ENCODE assay signal across 10 mouse cellular contexts in the genomic region with DNA sequence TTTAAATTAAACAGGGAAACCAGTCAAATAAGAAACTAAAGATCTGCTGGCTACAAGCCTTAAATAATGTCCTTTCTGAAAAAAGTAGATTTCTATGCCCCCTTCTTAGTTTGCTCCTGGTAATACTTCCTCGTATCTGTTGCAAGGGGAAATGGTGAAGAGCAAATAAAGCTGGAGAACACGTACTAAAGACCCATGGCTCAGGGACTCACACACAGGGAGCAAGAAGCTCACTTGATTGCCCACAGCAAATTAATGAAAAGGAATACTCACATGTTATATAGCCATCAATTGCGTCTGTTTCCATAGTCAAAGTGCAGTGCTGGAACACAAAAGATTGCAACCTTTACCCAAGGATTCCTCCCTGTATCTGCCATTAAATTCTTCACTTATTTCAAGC. TPM values are rescaled to one million over a fixed set of nuclear protein-coding genes. Genes with fewer than 3 reads are reported as not detected.
DNase-seq lines count a peak whose midpoint lies in the region; ATAC-seq and TF ChIP-seq lines count a peak whose summit lies in the region.
"Had no signal": no experiment of that assay in that cellular context is flagged by ENCODE, and none has a peak within 500 bp of the region (broad histone marks: within the 10 kb centered on the region; RNA-seq: fewer than 3 reads in every experiment).

No protein-coding gene starts in this region.

- H3K27me3 ChIP-seq in heart, embryonic 16.5 days (ENCODE audit: control insufficient read depth, insufficient read depth, low read length), result no peaks in the 10 kb centered on the region
- H3K27me3 ChIP-seq in heart, adult 2 months (ENCODE audit: control insufficient read depth, insufficient read depth, low read length), result no peaks in the 10 kb centered on the region
- no peaks in the 10 kb centered on the region for H3K27me3 ChIP-seq in midbrain, embryonic 12.5 days
- H3K27me3 ChIP-seq in midbrain, embryonic 16.5 days (ENCODE audit: control insufficient read depth, insufficient read depth, low read depth, low read length), result no peaks in the 10 kb centered on the region
- no peaks in the 10 kb centered on the region for H3K27me3 ChIP-seq in intestine, postnatal 0 days (replicated peaks; ENCODE audit: control insufficient read depth, insufficient read depth, low read length)
- no peaks in the 10 kb centered on the region for H3K27me3 ChIP-seq in stomach, embryonic 16.5 days (ENCODE audit: control insufficient read depth, insufficient read depth, low read length)

- WGBS in heart, embryonic 16.5 days, result 74% methylated on average over 3 of the region's 3 CpGs
- WGBS in heart, adult 2 months, result 86% methylated on average over 3 of the region's 3 CpGs
- 74% methylated on average over 3 of the region's 3 CpGs for WGBS in midbrain, embryonic 12.5 days
- 69% methylated on average over 3 of the region's 3 CpGs for WGBS in midbrain, embryonic 16.5 days
- 52% methylated on average over 3 of the region's 3 CpGs for WGBS in intestine, postnatal 0 days
- 55% methylated on average over 3 of the region's 3 CpGs for WGBS in stomach, embryonic 16.5 days

- H3K36me3 ChIP-seq in heart, embryonic 16.5 days (ENCODE audit: control insufficient read depth, insufficient read depth), result no peaks in the 10 kb centered on the region
- no peaks in the 10 kb centered on the region for H3K36me3 ChIP-seq in heart, adult 2 months (ENCODE audit: control insufficient read depth, insufficient read depth, low read length)
- no peaks in the 10 kb centered on the region for H3K36me3 ChIP-seq in midbrain, embryonic 12.5 days
- no peaks in the 10 kb centered on the region for H3K36me3 ChIP-seq in midbrain, embryonic 16.5 days (ENCODE audit: control insufficient read depth, insufficient read depth, low read length)
- no peaks in the 10 kb centered on the region for H3K36me3 ChIP-seq in intestine, postnatal 0 days (ENCODE audit: control insufficient read depth, insufficient read depth)
- no peaks in the 10 kb centered on the region for H3K36me3 ChIP-seq in stomach, embryonic 16.5 days (ENCODE audit: control insufficient read depth, insufficient read depth, low read length)
- H3K36me3 ChIP-seq: heart, embryonic 10.5 days had no signal

- H3K27ac ChIP-seq in heart, embryonic 16.5 days (ENCODE audit: low read length), result no peak overlapping the region
- H3K27ac ChIP-seq in heart, adult 2 months, result no peak overlapping the region
- no peak overlapping the region for H3K27ac ChIP-seq in midbrain, embryonic 12.5 days (replicated peaks)
- no peak overlapping the region for H3K27ac ChIP-seq in midbrain, embryonic 16.5 days (ENCODE audit: low read length)
- H3K27ac ChIP-seq in intestine, postnatal 0 days (ENCODE audit: low read depth, low read length), result no peak overlapping the region
- peak overlapping the region; percentile 23; the same call in 1 of the 2 replicates for H3K27ac ChIP-seq in stomach, embryonic 16.5 days (ENCODE audit: low read length)
- H3K27ac ChIP-seq: heart, embryonic 10.5 days had no signal

- intact Hi-C loops in heart, adult 2 months (cut with DNase I), result no loop called here

- no peaks in the 10 kb centered on the region for H3K79me2 ChIP-seq in heart, adult 2 months (replicated peaks; ENCODE audit: control insufficient read depth, insufficient read depth, low read length)

- DNase-seq in heart, adult 2 months, result no peak
- DNase-seq in ovary, adult 18-20 months (ENCODE audit: low spot score), result no peak
- no peak for DNase-seq in heart, adult 8-10 months (ENCODE audit: low spot score)
- DNase-seq: spleen, adult 18-20 months had no signal

- peak overlapping the region; percentile 85; the same call in 1 of the 2 replicates for H3K4me2 ChIP-seq in heart, embryonic 16.5 days (ENCODE audit: low read depth, low read length)
- peak overlapping the region; percentile 78 for H3K4me2 ChIP-seq in midbrain, embryonic 12.5 days (replicated peaks)
- H3K4me2 ChIP-seq in midbrain, embryonic 16.5 days (ENCODE audit: low read length), result no peak overlapping the region
- H3K4me2 ChIP-seq in intestine, postnatal 0 days (replicated peaks; ENCODE audit: low read depth), result peak overlapping the region; percentile 81; the same call in 1 of the 2 replicates
- H3K4me2 ChIP-seq in stomach, embryonic 16.5 days (ENCODE audit: low read depth, low read length), result peak overlapping the region; percentile 58

- peak overlapping the region; percentile 14 for H3K9ac ChIP-seq in heart, embryonic 16.5 days (ENCODE audit: low read length)
- no peak overlapping the region for H3K9ac ChIP-seq in heart, adult 2 months (ENCODE audit: low read depth, low read length)
- no peak overlapping the region for H3K9ac ChIP-seq in midbrain, embryonic 12.5 days (replicated peaks)
- H3K9ac ChIP-seq in midbrain, embryonic 16.5 days (ENCODE audit: low read depth, low read length), result no peak overlapping the region
- H3K9ac ChIP-seq in intestine, postnatal 0 days (ENCODE audit: low read depth, low read length), result no peak overlapping the region
- peak overlapping the region; percentile 50 for H3K9ac ChIP-seq in stomach, embryonic 16.5 days (ENCODE audit: low read length)

- no peak for ATAC-seq in heart, embryonic 16.5 days (replicated peaks; ENCODE audit: extremely low read depth, insufficient read depth, low FRiP score)
- ATAC-seq in midbrain, embryonic 12.5 days (ENCODE audit: low FRiP score, low read depth), result no peak
- no peak for ATAC-seq in midbrain, embryonic 16.5 days
- no peak for ATAC-seq in intestine, postnatal 0 days
- ATAC-seq in stomach, embryonic 16.5 days (ENCODE audit: insufficient read depth, low FRiP score), result no peak

- TF ChIP-seq POLR2A in heart, adult 2 months (IDR thresholded peaks at IDR 0.05; ENCODE audit: insufficient read depth, low read depth, low read length), result no peak

- H3K4me3 ChIP-seq in heart, embryonic 16.5 days (ENCODE audit: low read length), result peak overlapping the region; percentile 30
- no peak overlapping the region for H3K4me3 ChIP-seq in heart, adult 2 months
- no peak overlapping the region for H3K4me3 ChIP-seq in midbrain, embryonic 12.5 days
- H3K4me3 ChIP-seq in midbrain, embryonic 16.5 days (ENCODE audit: low read depth, low read length), result no peak overlapping the region
- no peak overlapping the region for H3K4me3 ChIP-seq in intestine, postnatal 0 days (ENCODE audit: low read depth, low read length)
- peak overlapping the region; percentile 66 for H3K4me3 ChIP-seq in stomach, embryonic 16.5 days (replicated peaks; ENCODE audit: low read length)

- no peaks in the 10 kb centered on the region for H3K9me3 ChIP-seq in heart, embryonic 16.5 days (replicated peaks; ENCODE audit: control insufficient read depth, low read length)
- H3K9me3 ChIP-seq in midbrain, embryonic 12.5 days, result no peaks in the 10 kb centered on the region
- H3K9me3 ChIP-seq in midbrain, embryonic 16.5 days (replicated peaks; ENCODE audit: control insufficient read depth, low read length, poor library complexity, severe bottlenecking), result no peaks in the 10 kb centered on the region
- no peaks in the 10 kb centered on the region for H3K9me3 ChIP-seq in intestine, postnatal 0 days (ENCODE audit: control insufficient read depth)
- no peaks in the 10 kb centered on the region for H3K9me3 ChIP-seq in stomach, embryonic 16.5 days (replicated peaks; ENCODE audit: control insufficient read depth, low read length)
- H3K9me3 ChIP-seq: heart, embryonic 10.5 days had no signal

- peaks cover 5% of the 10 kb centered on the region; the same call in 1 of the 2 replicates for H3K4me1 ChIP-seq in heart, embryonic 16.5 days (ENCODE audit: control insufficient read depth, insufficient read depth, low read length)
- peaks cover 2% of the 10 kb centered on the region for H3K4me1 ChIP-seq in heart, adult 2 months (ENCODE audit: control insufficient read depth, insufficient read depth, low read length)
- peaks cover 9% of the 10 kb centered on the region for H3K4me1 ChIP-seq in midbrain, embryonic 12.5 days
- H3K4me1 ChIP-seq in midbrain, embryonic 16.5 days (ENCODE audit: control insufficient read depth, insufficient read depth, low read length), result peaks cover 10% of the 10 kb centered on the region
- no peaks in the 10 kb centered on the region for H3K4me1 ChIP-seq in intestine, postnatal 0 days (replicated peaks; ENCODE audit: control insufficient read depth, insufficient read depth, low read length)
- H3K4me1 ChIP-seq in stomach, embryonic 16.5 days (ENCODE audit: control insufficient read depth, insufficient read depth, low read length), result peaks cover 2% of the 10 kb centered on the region; the same call in 1 of the 2 replicates

- TF ChIP-seq EP300 in heart, adult 2 months (IDR thresholded peaks at IDR 0.05; ENCODE audit: insufficient read depth, low read depth, low read length), result no peak

- no peak for TF ChIP-seq CTCF in heart, adult 2 months (IDR thresholded peaks at IDR 0.05)
- no peak for TF ChIP-seq CTCF in intestine, postnatal 0 days (IDR thresholded peaks at IDR 0.05; ENCODE audit: low read depth)

RNA-seq across cellular contexts. Expression of a gene that starts 3.2 kb away (rescaled TPM):
- 3.1 and 4.6 TPM in 2 replicates for polyA plus RNA-seq in heart, embryonic 16.5 days (2015; fragmentation: Nextera tagmentation; extraction: Ambion mirVana)
- total RNA-seq in heart, adult 2 months (2021), result 1 to 10 TPM; 6.1 to 7.9 TPM
- 1.8 and 2.5 TPM in 2 replicates for polyA plus RNA-seq in heart, adult 2 months (2012; rRNA removed)
- 5.7 and 6.0 TPM in 2 replicates for polyA plus RNA-seq in midbrain, embryonic 12.5 days (2016; fragmentation: Nextera tagmentation; extraction: Ambion mirVana)
- 3.8 and 5.0 TPM in 2 replicates for polyA plus RNA-seq in midbrain, embryonic 16.5 days (2015; fragmentation: Nextera tagmentation; extraction: Ambion mirVana)
- polyA plus RNA-seq in intestine, postnatal 0 days (2015; fragmentation: Nextera tagmentation; extraction: Ambion mirVana), result 1.0 TPM in 2 replicates
- 6.1 and 6.3 TPM in 2 replicates for polyA plus RNA-seq in stomach, embryonic 16.5 days (2015; fragmentation: Nextera tagmentation; extraction: Ambion mirVana)
- total RNA-seq in heart, adult 8-10 months (2022), result 1 to 10 TPM; 5.8 to 8.6 (median 7.7) TPM

Comparison
In these comparisons a context has a peak if more than half of its experiments do, and no peak if none do; other contexts are left out.
1. H3K4me3 ChIP-seq: peak in heart, embryonic 16.5 days (single experiment) and stomach, embryonic 16.5 days (single experiment); none in heart, adult 2 months (single experiment), midbrain, embryonic 12.5 days (single experiment), midbrain, embryonic 16.5 days (single experiment) and intestine, postnatal 0 days (single experiment).
2. H3K9ac ChIP-seq: peak in heart, embryonic 16.5 days (single experiment) and stomach, embryonic 16.5 days (single experiment); none in heart, adult 2 months (single experiment), midbrain, embryonic 12.5 days (single experiment), midbrain, embryonic 16.5 days (single experiment) and intestine, postnatal 0 days (single experiment).